Mouse (Mus musculus) cerebellum, adult 11-12 months (tissue): ENCODE results near the gene Ankrd11.

Source experiments
- DNase-seq: peaks from one replicate; pipeline ENCODE4 v3.0.0; 2022

Gene Ankrd11

DNA sequence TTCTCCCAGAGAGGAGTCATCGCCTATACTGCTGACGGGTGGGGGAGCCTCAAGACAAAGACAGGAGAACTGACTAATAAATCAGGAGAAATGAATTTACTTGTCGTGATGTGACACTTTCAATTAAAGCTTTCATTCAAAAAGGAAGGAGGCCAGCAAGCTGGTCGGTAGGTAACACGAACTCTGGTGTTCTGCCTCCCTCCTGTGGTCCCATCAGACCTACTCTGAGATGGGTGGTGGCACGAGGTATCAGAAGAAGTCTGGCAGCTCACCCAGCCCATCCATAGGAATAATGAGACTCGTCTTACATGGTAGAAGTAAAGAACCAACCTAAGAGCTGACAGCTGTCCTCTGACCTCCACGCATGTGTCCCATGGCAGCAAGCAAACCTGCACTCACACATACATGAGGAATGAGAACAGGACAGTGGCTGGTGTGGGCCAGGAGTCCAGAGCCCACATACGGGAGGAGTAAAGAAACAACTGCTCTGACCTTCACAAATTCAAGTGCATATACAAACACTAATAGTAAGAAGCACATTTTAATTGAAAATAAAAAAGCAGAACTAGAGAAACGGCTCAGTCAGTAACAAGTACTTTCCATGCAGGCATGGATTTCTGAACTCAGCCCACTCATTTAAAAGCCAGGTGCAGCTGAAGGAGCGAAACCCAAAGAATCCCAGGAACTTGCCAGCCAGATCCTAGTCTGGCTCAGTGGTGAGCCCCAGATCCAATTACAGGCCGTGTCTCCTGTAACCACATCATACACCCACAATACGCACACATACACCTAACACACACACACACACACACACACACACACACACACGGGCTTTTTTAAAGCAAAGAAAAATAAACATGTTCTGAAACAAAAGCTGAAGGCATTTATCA lies 37.8 kb downstream of the Ankrd11 start:
- DNase-seq, result no peak

DNA sequence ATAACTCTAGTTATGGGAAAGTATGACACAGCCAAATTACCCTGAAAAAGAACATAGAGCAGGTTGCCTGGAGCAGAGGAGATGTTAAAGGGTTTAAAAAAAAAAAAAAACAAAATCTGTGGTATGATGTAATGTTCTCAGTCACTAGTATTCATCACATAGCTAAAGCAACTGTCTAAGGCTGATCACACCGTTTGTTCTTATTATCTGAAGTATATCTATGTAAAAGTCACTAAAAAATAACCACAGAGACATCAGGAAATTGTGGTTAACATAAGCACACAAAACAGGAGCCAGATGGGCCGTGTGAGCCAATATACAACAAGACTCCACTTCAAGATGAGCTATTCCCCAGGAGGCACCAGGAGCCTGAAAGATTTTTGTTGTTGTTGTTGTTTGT lies 41.8 kb downstream of the Ankrd11 start:
- no peak for DNase-seq

DNA sequence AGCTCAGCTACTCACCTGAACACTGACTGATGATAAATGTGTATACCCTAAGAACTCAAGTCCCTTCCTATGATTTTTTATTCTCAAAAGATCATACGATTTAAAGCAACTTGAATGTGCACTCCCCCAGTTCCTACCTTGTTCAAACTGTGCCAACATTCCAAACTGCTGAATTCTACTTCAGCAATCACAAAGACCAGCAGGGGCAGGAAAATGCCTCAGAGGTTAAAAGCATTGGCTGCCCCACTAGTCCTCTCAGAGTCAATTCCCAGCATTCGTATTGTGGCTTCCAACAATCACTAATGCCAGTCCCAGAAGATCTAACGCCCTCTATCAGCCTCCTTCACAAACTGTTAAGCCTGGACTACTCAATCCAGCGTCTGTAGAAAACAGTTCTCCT lies 44.1 kb downstream of the Ankrd11 start:
- no peak for DNase-seq

DNA sequence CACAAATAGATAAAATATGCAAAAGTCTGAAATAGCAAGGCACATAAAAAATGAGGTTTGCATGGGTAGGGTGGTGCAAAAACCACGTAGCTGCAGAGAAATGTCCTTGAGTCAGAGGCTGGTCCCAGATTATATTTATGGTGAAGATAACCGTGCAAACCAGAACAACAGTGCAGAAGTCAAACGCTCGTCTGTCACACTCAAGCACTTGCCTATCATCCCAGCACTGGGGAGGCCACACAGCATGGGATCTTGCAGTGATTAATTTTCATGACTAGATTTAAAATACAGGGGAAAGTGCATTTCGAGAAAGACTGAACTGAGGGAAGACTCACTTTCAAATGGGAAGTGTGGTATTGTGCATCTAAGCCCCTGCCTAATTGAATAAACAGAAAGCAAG lies 48.3 kb downstream of the Ankrd11 start:
- no peak for DNase-seq

DNA sequence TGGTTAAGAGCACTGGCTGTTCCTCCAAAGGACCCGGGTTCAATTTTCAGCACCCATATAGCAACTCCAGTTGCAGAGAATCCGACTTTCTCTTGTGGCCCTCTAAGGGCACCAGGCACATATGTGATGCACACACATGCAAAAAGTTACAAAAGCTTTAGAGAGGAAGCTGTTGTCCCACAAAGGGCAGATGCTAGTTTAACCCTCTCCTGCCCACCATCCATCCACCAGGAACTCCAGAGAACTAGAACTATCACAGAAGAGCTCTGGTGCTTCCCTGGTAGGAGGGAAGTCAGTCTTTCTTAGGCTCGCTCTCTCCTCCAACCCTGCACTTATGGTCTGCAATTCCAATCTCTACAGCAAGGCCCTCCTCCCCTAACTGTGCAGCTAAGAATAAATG lies 49.0 kb downstream of the Ankrd11 start:
- no peak for DNase-seq

DNA sequence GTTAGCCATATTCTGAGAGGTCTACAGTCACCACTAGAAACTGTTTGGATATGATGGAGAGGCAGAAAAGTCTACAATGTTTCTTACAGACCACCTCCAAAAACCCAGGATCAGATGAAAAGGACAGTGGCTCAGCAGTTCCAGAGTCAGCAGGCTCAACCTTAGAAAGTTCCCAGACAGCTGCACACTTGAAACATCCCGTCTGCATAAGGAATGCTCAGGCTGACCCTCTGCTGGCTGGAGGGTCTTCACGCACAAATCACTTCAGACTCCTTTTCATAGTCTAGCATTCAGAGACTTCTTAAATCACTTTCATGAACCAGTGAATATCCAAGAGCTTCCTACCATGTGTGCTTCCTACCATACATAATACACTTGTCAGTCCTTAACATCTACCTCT lies 49.8 kb downstream of the Ankrd11 start:
- no peak for DNase-seq

DNA sequence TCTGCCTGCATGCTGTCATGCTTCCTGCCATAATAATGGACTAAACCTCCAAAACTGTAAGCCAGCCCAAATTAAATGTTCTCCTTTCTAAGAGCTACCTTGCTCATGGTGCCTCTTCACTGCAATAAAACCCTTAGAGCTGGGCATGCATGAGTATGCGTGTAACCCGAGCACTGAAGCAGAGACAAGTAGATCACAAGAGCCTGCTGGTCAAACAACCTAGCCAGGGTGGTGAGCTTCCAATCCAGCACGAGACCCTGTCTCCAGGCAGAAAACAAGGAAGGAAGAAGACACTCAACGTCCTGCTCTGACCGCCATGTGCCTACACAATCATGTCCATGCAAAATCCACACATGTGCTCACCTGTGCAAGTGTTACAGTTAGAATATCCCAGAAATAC lies 50.7 kb downstream of the Ankrd11 start:
- DNase-seq, result no peak

DNA sequence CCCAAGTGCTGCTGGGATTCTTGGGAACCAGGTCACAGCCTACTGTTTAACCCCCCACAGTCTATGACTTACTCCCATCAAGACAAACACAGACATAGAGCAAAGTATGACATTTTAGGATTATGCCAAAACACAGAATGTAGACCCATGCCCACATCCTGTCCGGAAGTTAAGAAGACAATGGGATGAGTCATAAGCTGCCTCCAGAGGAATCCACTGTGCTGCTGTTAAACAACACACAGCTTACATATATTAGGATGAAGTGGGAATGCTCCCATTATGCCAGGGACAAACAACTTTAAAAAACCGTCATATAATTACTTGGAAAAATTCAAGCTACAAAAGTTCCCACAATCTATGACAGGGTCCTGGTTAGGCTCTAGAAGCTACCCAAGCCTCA lies 52.1 kb downstream of the Ankrd11 start:
- no peak for DNase-seq

DNA sequence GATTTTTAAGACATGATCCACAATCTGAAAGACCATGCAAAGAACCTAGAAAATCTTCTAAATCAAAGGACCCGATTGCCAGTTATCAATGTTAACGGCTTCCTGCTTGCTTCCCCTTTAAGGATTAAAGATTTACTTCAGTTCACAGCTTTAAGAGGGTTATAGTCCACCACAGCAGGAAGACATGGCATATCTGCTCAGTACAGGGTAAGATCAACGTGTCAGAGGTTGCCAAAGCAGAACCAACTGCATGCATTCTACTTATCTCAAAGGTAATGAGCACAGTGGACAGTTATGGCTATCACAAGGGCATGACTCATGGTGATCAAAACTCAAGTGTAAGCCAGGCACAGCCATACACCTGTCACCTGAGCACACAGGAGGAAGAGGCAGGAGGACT lies 53.1 kb downstream of the Ankrd11 start:
- DNase-seq, result no peak

DNA sequence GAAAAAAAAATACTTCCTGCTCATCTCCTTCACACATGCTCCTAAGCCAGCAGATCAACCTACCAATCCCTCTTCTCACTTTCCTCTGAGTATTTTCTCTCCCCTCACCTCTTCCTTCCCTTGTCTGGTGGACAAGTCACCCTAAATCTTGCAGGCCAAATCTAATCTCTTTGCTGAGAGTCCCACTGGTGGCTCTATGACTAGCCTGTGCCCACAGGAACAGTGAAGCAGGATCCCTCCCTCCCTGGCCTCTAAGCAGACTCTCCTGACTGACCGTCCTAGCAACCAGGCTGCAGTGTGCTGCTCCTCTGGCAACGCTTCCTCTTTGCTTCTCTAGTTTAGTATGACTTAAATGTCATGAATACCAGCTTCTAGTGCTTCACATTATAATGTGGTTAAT lies 54.8 kb downstream of the Ankrd11 start:
- no peak for DNase-seq

DNA sequence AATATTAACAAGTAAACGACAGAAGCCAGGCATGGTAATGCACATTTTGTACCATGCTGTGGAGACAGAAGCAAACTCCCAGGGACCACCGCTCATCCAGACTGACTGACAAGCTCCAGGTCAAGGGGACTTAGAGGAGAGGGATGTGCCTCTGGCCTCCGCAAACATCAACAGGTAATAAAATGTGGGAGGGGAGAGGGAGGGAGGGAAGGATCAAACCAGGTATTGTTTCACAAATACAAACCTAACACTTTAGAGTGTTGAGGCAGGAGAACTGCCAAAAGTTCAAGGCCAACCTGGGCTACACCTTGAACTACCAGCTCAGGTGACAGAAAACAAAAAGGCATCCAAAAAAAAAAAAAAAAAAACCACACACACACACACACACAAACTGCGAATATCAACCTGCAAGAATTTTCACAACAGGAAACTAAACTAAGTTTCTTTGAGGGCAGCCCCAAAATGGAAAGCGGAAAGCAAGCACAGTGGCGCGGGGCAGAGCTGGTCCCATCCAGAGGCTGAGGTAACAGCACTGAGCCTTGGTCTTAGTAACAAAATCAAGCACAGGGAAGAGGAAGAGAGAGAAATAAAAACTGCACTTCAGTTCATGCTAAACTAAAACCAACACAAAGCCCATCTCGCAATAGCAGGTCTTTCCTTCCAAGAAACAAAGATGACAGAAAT lies 55.4 kb downstream of the Ankrd11 start:
- no peak for DNase-seq

DNA sequence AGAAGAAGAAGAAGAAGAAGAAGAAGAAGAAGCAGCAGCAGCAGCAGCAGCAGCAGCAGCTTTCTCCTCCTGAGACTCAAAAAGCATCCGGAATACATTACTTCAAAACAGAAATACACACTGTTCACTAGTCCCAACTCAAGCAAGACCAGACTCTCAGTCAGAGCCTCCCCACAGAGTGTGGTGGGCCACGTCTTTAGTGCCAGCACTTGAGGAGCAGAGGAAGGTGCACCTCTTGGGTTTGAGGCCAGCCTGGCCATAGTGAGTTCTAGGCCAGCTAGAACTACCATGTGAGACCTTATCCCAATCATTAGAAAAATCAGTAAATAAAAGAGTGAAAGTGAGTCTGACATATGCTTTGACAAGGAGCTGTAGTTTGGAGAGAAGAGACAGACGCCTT lies 57.9 kb downstream of the Ankrd11 start:
- DNase-seq, result no peak

DNA sequence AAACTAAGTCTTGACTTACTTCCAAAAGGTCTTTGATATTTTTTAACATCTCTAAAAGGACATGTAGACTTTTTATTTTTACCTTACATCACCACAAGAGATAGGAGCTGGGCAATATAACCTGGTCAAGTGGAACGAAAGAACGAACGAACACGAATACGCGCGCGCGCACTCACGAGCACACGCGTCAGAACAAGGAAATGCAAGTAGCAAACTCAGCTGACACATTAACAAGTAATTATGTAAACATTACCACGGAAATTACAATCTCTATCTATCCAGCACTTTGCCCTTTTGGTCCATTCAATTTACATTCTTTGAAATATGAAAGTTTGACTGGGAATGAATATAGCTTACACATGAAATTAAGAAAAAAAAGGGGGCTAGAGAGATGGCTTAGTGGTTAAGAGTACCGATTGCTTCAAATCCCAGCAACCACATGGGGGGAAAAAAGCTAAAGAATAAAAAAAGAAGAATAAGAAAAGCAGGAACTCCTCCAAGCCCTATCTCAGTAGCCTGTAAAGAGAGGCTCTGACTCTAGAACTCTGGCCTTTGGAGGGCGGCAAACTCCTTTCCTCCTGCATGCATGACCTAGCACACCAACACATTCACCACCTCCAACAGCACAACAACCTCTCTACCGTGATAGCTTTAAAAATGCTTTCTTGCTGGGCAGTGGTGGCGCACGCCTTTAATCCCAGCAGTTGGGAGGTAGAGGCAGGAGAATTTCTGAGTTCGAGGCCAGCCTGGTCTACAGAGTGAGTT lies 58.7 kb downstream of the Ankrd11 start:
- DNase-seq, result no peak

DNA sequence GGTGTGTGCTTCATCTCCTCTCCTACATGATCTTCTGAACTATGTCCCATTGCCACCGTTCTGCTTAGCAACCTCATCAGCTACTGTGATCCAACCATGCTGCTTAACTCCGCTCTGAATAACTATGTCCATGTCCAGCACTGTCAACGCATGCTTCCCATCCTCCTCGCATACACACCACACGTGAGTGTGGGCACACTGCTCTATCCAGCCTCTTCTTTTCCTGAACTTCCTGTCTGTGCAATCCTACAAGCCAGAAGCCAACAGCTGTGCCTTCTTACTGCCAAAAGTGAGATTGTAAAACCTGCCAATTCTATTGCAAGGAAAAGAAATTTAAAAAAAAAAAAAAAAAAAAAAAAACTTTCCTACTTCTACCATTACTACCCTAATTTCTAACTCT lies 60.4 kb downstream of the Ankrd11 start:
- no peak for DNase-seq

DNA sequence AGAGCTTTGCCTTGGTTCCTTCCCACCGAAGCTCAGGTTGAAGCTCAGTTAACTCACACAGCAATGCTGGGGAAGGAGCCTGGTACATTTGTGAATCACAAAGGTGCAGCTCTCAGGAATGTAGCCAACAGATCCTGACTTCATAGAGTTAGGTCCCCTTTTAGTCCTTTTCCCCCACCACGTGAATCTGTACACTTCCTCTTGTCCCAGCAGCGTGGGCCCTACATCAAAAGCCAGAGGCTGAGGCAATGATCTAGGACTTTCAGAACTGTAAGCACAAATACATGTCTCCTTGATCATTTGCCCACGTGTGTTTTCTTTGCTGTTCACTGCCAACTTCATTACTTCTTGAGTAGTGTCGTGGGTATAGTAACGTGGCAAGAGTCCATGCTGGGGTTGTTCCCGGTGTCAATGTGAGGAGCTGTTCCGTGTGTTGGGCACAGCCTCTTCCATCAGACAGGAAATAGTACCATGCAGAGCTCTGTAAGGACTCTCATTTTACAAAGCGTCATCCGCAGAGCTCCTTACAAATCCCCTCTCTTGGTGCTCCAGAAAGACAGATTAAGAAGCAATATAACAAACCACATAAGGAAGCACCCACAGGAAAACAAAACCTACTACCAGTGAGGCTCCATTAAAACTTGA lies 62.1 kb downstream of the Ankrd11 start:
- DNase-seq, result no peak

DNA sequence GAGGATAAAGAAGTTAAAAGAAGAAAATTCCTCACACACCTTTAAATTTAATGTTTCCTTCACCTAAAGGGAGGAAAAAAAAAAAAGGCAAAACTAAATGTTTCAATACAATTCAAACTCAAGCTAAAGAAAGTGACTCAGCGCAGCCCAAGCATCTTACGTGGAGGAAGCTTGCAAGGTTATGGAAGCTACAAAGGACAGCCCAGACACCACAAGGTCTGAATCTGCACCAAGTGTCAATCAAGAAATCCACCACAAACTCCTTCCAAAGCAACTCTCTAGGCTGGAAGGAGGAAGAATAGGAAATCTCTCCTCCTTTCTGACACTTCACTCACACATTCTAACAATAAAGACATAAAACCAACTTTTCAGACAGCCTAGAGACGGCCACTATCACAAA lies 62.7 kb downstream of the Ankrd11 start:
- no peak for DNase-seq

DNA sequence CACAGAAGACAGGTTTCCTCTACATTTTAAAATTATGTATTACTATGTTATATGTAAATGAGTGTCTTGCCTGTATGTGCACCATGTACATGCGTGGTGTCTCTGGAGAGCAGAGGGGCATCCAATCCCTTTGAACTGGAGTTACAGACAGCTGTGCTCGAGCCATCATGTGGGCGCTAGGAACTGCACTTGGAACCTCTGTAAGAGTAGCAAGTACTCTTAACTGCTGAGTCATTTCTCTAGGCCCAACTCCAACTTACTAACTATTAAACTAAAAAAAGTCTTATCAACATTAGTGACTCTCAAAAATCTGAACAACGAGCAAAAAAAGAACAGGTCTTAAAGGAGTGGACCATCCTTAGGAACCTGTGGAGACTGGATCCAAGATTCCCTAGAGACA lies 66.0 kb downstream of the Ankrd11 start:
- no peak for DNase-seq

DNA sequence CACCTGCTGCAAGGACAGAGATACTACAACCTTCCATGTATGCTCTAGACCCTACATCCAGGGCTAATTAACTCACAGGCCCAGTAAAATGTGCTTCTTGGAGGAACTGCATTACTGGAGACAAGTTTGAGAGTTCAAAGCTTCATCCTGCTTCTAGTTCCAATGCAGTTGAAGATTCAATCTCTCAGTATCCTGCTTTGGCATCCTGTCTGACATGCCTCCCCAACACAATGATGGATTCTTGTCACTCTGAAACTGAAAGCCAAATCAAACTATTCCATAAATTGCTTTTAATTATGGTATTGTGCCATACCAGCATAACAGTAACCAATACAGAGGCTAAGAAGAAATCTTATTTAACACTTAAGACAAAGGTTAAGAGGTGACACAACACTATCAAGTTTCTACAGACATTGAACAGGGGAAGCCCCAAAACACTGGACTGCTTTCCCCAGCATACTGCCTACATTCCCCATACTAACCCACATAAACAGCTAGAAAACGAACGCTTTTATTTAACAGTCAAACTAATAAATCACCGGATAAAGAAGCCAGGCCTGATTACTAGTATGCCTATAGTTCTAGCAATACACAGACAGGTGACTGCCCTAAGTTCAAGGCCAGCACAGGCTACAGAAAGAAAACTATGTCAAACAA lies 72.0 kb downstream of the Ankrd11 start:
- no peak for DNase-seq

DNA sequence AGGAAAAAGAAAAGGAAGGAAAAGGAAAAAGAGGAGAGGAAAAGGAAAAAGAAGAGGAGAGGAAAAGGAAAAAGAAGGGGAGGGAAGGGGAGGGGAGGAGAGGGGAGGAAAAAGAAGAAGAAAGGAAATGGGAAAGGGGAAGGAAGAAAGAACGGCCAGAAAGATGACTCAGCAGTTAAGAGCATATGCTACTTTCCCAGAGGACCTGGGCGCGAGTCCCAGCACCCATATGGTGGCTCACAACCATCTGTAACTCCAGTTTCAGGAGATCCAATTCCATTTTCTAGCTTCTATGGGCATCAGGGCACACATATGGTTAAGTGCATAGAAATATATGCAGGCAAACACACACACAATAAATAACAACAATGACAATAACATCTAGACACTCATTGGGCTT lies 73.9 kb downstream of the Ankrd11 start:
- no peak for DNase-seq

DNA sequence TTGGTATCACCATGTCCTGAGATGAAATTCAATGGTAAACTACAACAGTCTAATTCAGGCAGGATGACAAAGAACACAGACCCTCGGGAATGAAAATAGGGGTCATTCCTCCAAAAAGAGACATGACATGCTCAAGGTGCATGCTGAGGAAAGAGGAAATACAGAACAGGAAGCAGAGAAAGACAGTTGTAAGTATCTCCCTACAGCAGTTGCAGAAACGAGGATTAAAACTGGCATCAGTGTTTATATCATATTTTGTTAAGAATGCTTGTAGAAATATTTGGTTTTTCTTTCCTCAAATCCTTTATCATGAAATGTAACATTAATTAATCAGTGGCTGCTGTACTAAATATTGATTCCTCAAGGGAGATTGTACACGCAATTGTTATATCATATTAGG lies 75.4 kb downstream of the Ankrd11 start:
- no peak for DNase-seq

DNA sequence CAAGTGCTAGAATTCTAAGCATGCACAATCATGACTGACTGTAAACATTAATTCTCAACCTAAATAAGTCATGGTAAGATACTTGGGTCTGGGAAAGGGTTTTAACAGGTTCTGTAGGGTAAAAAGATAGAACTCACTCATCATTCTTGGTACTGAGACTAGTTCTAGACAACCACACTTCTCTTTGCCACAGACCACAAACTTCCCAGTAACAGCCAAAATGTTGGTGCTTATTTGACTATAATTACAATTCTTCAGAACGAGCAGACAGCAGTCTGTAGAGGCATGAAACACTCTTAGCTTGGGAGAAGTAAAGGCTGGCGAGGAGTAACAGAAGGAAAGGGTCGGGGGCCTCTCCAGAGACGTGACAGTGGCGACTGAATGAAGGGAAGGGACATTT lies 80.0 kb downstream of the Ankrd11 start:
- no peak for DNase-seq

DNA sequence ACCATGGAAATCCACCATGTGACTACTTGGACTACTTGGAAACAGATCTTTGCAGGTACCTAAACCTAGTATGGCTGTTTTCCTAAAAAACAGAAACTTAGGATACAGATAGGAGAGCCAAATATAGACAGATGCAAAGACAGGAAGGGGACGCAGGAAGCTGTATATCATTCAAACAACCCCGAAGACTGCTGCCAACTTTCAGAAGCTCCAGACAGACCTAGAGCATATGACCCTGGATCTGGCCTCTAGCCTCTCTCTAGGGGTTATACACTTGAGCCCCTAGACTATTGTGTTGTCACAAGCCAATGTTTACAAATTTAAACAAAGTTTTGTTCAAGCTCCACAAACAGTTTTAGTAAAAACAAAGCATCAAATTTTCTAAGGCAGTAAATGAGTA lies 80.6 kb downstream of the Ankrd11 start:
- no peak for DNase-seq

DNA sequence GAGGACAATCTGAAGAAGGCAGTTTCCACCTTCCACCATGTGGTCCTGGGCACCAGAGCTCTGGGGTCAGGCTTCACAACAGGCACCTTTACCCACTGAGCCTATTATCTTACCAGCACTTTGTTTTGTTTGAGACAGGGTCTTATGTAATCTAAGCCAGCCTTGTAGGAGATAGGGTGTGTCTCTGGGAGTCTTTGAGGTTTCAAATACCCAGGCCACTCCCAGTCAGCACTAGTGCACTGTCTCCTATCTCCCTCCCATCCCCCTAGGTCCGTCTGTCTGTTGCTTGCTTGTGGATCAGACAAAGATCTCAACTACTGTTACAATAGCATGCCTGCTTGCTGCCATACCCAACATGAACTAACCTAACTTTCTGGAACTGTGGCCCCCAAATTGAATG lies 81.1 kb downstream of the Ankrd11 start:
- no peak for DNase-seq
